Mouse (Mus musculus): ENCODE measurements at regions not wholly inside any gene's neighbourhood (a gene's known extent, or its start where the extent isn't known, plus 50 kb on each side); places are given as distances from the start of the nearest gene placed in this dataset.

DNA sequence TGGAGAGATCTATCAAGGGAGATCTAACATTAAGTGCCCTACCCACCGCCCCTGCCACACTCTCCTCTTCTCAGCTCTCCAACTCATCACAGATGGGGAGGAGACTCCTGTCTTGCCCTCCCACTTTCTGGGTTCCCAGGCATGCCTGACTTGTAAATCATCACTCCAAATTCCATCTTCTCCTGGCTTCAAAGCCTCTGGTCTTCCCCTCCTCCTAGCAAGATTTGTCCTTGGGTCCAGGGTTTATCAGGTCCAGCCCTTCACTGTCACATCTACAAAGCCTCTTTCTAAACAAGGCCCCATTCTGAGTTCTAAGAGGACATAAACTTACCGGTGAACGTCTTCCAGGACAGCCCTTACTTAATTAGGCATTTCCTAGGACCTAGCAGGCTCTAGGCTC, 73.3 kb upstream of the Col5a1 start:
- peak; percentile 62 for DNase-seq (ENCODE audit: inconsistent ontology term)

DNA sequence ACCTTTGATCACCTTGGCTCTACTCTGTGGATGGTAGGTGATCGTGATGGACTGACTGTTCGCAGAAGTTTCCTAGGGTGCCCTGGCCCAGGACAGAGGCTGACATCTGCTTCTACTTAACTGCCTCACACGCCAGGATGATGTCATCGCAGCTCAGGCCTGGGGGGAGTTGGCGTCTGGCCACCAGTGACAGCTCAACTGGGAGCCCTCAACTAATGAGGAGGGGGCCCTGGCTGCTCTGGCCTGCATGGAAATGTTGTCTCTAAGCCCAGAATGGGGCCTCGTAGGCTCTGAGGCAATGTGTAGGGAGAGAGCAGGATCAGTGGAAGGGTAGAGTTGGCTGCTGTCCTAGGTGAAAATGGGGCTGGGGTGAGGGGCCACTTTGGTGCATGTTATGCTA, 72.9 kb upstream of the Col5a1 start:
- DNase-seq (ENCODE audit: inconsistent ontology term): peak; percentile 79

DNA sequence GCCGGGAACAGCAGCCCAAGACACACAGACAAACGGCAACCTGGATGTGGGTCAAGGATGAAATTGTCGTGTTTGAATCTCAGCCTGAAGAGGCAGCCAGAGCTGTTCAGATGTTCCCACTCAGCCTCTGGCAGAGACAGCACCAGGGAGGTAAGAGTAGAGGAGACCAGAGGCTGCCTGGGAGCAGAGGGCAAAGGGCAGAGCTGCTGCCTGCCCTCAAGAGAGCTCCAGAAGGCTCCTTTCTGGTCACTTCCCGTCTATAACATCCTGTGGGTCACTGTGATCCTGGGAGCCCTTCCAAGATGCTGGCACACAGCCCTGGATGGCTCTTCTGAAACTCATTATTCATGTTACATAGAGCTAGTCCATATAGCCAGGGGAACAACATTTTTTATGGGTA, 67.6 kb upstream of the Col5a1 start:
- DNase-seq (ENCODE audit: inconsistent ontology term): no peak

DNA sequence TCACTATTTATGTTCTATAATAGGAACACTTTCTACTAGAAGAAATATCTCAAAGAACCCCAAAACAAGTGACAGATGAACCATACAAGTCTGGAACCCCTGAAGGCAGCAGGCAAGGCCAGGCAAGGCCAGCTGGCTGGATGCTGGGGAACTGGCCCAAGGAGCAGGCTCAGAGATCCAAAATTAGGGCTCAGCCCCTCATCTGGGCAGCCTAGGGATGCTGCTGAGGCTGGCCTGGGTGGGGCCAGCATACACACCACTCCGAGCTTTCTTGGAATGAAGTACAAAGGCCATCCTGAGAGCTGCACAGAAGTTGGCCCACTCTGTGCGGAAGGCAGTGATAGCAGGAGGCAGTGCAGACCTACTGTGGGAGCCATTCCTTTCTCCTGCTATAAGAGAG, 59.4 kb upstream of the Col5a1 start:
- no peak for DNase-seq (ENCODE audit: inconsistent ontology term)

DNA sequence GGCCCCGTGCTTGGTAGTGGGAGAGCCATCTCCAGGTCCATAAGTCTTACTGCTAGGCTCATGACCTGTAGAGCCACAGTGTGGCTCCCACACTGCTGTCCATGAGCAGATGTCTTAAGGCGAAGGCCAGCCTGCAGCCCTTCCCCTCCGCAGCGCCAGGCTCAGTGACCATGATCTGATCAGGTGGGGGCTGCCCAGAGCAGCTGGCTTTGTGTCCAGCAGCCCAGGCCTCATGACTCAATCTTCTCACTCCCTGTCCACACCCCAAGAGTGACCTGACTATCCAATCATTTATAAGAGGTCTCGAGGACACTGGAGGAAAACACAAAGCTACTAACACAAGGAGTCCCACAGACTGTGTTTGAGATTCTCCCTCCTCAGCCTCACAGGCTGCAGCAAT, 58.6 kb upstream of the Col5a1 start:
- no peak for DNase-seq (ENCODE audit: inconsistent ontology term)

DNA sequence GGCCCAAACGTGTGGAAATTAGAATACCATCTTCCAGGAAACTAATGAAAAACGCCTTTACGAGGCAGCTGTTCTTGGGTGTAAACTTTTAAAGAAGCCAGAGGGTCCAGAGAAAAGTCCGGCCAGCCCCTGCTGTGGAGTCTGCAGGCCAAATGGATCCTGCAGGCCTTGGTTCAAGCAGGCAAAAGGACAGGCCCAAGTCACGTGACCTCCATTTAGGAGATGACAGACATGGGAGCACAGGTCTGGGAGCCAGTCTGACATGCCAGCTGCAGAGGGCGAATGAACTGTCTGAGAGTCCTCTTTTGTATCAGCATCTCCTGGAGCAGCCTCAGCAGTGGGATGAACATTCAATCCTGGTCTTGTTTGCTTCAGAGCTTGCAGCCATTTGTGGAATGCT, 58.0 kb upstream of the Col5a1 start:
- DNase-seq (ENCODE audit: inconsistent ontology term): no peak

DNA sequence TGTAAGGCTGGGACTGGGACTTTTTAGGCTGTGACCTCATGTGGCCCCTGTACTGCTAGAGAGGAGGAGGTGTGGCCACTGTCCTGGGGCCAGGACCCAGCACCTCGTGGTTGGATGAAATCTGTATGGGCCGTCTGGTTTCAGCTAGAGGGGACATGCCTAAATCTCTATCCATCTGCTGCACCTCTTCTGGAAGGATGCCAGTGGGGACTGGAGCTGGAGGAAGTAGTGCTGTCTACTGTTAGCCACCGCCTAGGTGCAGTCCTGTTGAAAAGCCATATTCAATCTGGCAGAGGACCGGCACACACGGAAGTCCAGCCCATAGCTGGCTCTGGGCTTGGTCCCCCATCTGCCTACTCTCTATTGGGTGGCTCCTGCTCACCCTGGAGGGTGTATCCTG, 56.7 kb upstream of the Col5a1 start:
- DNase-seq (ENCODE audit: inconsistent ontology term): no peak

DNA sequence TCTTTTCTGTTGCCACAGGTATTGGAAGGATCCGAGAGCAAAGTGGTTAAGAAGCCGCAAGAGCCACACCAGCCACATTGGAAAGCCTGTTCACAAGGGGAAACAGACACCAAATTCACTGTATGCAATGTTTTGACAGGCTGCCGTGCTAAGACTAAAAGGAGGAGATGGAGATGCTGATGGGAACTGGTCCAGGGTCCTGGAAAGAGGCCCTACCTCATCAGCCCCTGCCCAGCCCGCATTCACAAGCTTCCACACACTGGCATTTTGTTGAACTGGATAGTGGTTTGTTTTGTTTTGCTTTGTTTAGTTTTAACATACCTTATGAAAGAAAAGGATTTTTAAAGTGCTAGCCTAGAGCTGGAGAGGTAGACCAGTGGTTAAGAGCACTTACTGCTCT, 51.3 kb upstream of the Col5a1 start:
- no peak for DNase-seq (ENCODE audit: inconsistent ontology term)

DNA sequence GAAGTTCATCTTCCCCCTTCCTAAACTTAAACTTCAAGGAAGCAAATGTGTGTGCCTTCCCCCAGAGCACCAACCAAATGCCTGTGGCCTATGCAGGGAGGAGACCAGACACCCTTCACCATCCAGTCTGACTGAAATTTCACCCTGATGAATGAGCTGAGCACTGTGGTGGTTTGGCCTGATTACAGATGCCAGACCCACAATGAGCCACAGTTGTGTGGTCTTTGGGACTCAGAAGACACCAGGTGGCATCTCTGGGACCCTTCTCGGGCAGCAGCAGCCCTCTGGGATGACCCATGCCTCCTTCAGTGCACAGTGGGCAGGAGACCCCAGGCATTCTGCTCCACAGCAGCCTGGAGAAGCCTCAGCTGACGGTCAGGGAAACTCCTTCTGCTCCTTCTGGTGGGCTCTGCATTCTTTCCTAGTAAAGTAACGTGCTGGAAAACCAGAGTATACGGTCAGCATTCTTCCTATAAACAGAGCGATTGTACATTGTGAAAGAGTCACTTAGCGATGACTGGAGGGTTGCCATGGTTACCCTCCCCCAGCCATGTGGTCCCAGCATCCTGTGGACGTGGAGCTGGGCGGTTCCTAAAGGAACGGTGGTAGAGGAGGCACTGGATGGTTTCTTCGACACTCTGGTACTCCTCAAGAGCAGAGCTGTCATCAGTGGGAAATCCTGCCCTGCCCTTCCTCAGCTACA, 50.3 kb upstream of the Col5a1 start:
- peak; percentile 87 for DNase-seq (ENCODE audit: inconsistent ontology term)

Measured in Muller cell, postnatal 12 days (primary cell).